Mouse (Mus musculus): ENCODE results near the gene Prr30.
"Not testable (repeated sequence)": the region's sequence is repeated elsewhere in the genome, so short reads cannot be mapped to it uniquely, and the experiment has no call there.

Prr30 gene

GRCm38 (mm10) chr14:101200230-101200629 lies at the start of gene Prr30:
Gene Prr30, minus strand, starts transcription at chr14:101200330.
- no peak for DNase-seq (ENCODE audit: low spot score in 2 of 2)

GRCm38 (mm10) chr14:101246793-101247192 lies 46.7 kb upstream of the Prr30 start:
- DNase-seq (ENCODE audit: low spot score in 2 of 2), result no peak

GRCm38 (mm10) chr14:101245706-101246105 lies 45.6 kb upstream of the Prr30 start:
- no peak for DNase-seq (ENCODE audit: low spot score in 2 of 2)

- not testable (repeated sequence) for DNase-seq (ENCODE audit: low spot score in 2 of 2)
Observed at GRCm38 (mm10) chr14:101244441-101244840, 44.3 kb upstream of the Prr30 start.

- DNase-seq (ENCODE audit: low spot score in 2 of 2), result no peak
Observed at GRCm38 (mm10) chr14:101237965-101238364, 37.8 kb upstream of the Prr30 start.

GRCm38 (mm10) chr14:101229068-101229467 lies 28.9 kb upstream of the Prr30 start:
- peak; percentile 5 to 10 for DNase-seq (ENCODE audit: low spot score in 2 of 2)

GRCm38 (mm10) chr14:101222319-101222718 lies 22.2 kb upstream of the Prr30 start:
- DNase-seq (ENCODE audit: low spot score in 2 of 2), result no peak

GRCm38 (mm10) chr14:101172258-101172657 lies 27.9 kb downstream of the Prr30 start:
- DNase-seq (ENCODE audit: low spot score in 2 of 2), result no peak
